Comparison of ENCODE assay signal across 9 mouse cellular contexts in genomic region chr11:100355151-100355951, GRCm38 (mm10). TPM values are rescaled to one million over a fixed set of nuclear protein-coding genes. Genes with fewer than 3 reads are reported as not detected.
DNase-seq lines count a peak whose midpoint lies in the region; ATAC-seq and TF ChIP-seq lines count a peak whose summit lies in the region.
"Had no signal": no experiment of that assay in that cellular context is flagged by ENCODE, and none has a peak within 500 bp of the region (broad histone marks: within the 10 kb centered on the region; RNA-seq: fewer than 3 reads in every experiment).

No protein-coding gene starts in this region.

- peak; percentile 21 for ATAC-seq in embryonic facial prominence, embryonic 15.5 days (ENCODE audit: insufficient number of reproducible peaks, low FRiP score, low TSS enrichment, low read depth)
- peak; percentile 78 for ATAC-seq in inflammation-experienced regulatory T-cells, adult 6 months
- ATAC-seq in limb, embryonic 11.5 days (ENCODE audit: insufficient number of reproducible peaks, low FRiP score, low TSS enrichment, low read depth), result no peak
- peak; percentile 62 for ATAC-seq in midbrain, embryonic 14.5 days (ENCODE audit: low FRiP score, low TSS enrichment)
- peak; percentile 23 for ATAC-seq in stomach, embryonic 16.5 days (ENCODE audit: insufficient read depth, low FRiP score)

- H3K36me3 ChIP-seq in embryonic facial prominence, embryonic 15.5 days, result no peaks in the 10 kb centered on the region
- no peaks in the 10 kb centered on the region for H3K36me3 ChIP-seq in limb, embryonic 11.5 days (ENCODE audit: control insufficient read depth, insufficient read depth, low read length)
- H3K36me3 ChIP-seq in midbrain, embryonic 14.5 days (ENCODE audit: control insufficient read depth, insufficient read depth, low read length), result peaks cover 12% of the 10 kb centered on the region; the same call in 1 of the 2 replicates
- no peaks in the 10 kb centered on the region for H3K36me3 ChIP-seq in stomach, embryonic 16.5 days (ENCODE audit: control insufficient read depth, insufficient read depth, low read length)

- peak overlapping the region; percentile 88 for H3K4me3 ChIP-seq in gastrocnemius, adult 2 months
- peak overlapping the region; percentile 61 for H3K4me3 ChIP-seq in embryonic facial prominence, embryonic 15.5 days (replicated peaks)
- H3K4me3 ChIP-seq in limb, embryonic 11.5 days (ENCODE audit: low read depth, low read length), result peak overlapping the region; percentile 48
- peak overlapping the region; percentile 79 for H3K4me3 ChIP-seq in midbrain, embryonic 14.5 days (replicated peaks; ENCODE audit: low read depth, low read length)
- H3K4me3 ChIP-seq in stomach, embryonic 16.5 days (replicated peaks; ENCODE audit: low read length), result peak overlapping the region; percentile 65

- peak overlapping the region; percentile 35 for H3K9ac ChIP-seq in embryonic facial prominence, embryonic 15.5 days
- no peak overlapping the region for H3K9ac ChIP-seq in limb, embryonic 11.5 days (ENCODE audit: low read length)
- H3K9ac ChIP-seq in midbrain, embryonic 14.5 days (replicated peaks; ENCODE audit: low read length), result peak overlapping the region; percentile 75
- peak overlapping the region; percentile 72 for H3K9ac ChIP-seq in stomach, embryonic 16.5 days (ENCODE audit: low read length)

- peak overlapping the region; percentile 58 for H3K27ac ChIP-seq in gastrocnemius, adult 2 months
- H3K27ac ChIP-seq in embryonic facial prominence, embryonic 15.5 days (replicated peaks), result no peak overlapping the region
- no peak overlapping the region for H3K27ac ChIP-seq in limb, embryonic 11.5 days (replicated peaks; ENCODE audit: low read depth, low read length)
- H3K27ac ChIP-seq in midbrain, embryonic 14.5 days (replicated peaks; ENCODE audit: low read depth, low read length), result peak overlapping the region; percentile 69
- no peak overlapping the region for H3K27ac ChIP-seq in stomach, embryonic 16.5 days (ENCODE audit: low read length)

- no peaks in the 10 kb centered on the region for H3K9me3 ChIP-seq in embryonic facial prominence, embryonic 15.5 days (replicated peaks)
- no peaks in the 10 kb centered on the region for H3K9me3 ChIP-seq in limb, embryonic 11.5 days (ENCODE audit: control insufficient read depth, low read length)
- no peaks in the 10 kb centered on the region for H3K9me3 ChIP-seq in midbrain, embryonic 14.5 days (ENCODE audit: control insufficient read depth, low read length)
- H3K9me3 ChIP-seq in stomach, embryonic 16.5 days (replicated peaks; ENCODE audit: control insufficient read depth, low read length), result no peaks in the 10 kb centered on the region

- DNase-seq in gastrocnemius, adult 2 months, result peak; percentile 41
- DNase-seq in gastrocnemius, postnatal 14 days, result no peak
- DNase-seq in adrenal gland, postnatal 10 days, result peak; percentile 58
- peak; percentile 48 for DNase-seq in limb, embryonic 11.5 days (ENCODE audit: low spot score)
- DNase-seq in midbrain, embryonic 14.5 days, result peak; percentile 77

- intact Hi-C loops in gastrocnemius, adult 2 months (cut with DNase I), result no loop called here
- intact Hi-C loops in gastrocnemius, postnatal 14 days (cut with DNase I; ENCODE audit: low total_unique reads), result no loop called here

- H3K27me3 ChIP-seq in embryonic facial prominence, embryonic 15.5 days, result peaks cover 60% of the 10 kb centered on the region
- peaks cover 58% of the 10 kb centered on the region for H3K27me3 ChIP-seq in limb, embryonic 11.5 days (ENCODE audit: control insufficient read depth, insufficient read depth, low read length)
- H3K27me3 ChIP-seq in midbrain, embryonic 14.5 days (ENCODE audit: control insufficient read depth, insufficient read depth, low read length), result peaks cover 4% of the 10 kb centered on the region; the same call in 1 of the 2 replicates
- H3K27me3 ChIP-seq in stomach, embryonic 16.5 days (ENCODE audit: control insufficient read depth, insufficient read depth, low read length), result peaks cover 32% of the 10 kb centered on the region

- peak; percentile 4; the same call in 1 of the 2 replicates for TF ChIP-seq CTCF in gastrocnemius, adult 2 months (IDR thresholded peaks at IDR 0.05)

- WGBS in embryonic facial prominence, embryonic 15.5 days, result under 1% methylated on average over 54 of the region's 54 CpGs
- WGBS in limb, embryonic 11.5 days, result 2% methylated on average over 53 of the region's 54 CpGs
- under 1% methylated on average over 54 of the region's 54 CpGs for WGBS in midbrain, embryonic 14.5 days
- WGBS in stomach, embryonic 16.5 days, result 1% methylated on average over 53 of the region's 54 CpGs

- peak overlapping the region; percentile 98 for H3K4me2 ChIP-seq in embryonic facial prominence, embryonic 15.5 days (replicated peaks)
- peak overlapping the region; percentile 84 for H3K4me2 ChIP-seq in limb, embryonic 11.5 days (ENCODE audit: low read depth, severe bottlenecking)
- peak overlapping the region; percentile 99 for H3K4me2 ChIP-seq in midbrain, embryonic 14.5 days (ENCODE audit: low read length)
- peak overlapping the region; percentile 93 for H3K4me2 ChIP-seq in stomach, embryonic 16.5 days (ENCODE audit: low read depth, low read length)

- peaks cover 13% of the 10 kb centered on the region for H3K4me1 ChIP-seq in embryonic facial prominence, embryonic 15.5 days
- H3K4me1 ChIP-seq in limb, embryonic 11.5 days (ENCODE audit: control insufficient read depth, insufficient read depth, low read length), result peaks cover 3% of the 10 kb centered on the region
- H3K4me1 ChIP-seq in midbrain, embryonic 14.5 days (ENCODE audit: control insufficient read depth, insufficient read depth, low read length), result peaks cover 20% of the 10 kb centered on the region
- peaks cover 9% of the 10 kb centered on the region for H3K4me1 ChIP-seq in stomach, embryonic 16.5 days (ENCODE audit: control insufficient read depth, insufficient read depth, low read length)

RNA-seq across cellular contexts. Expression of gene Hap1, which starts 0.6 kb away (rescaled TPM):
- total RNA-seq in gastrocnemius, adult 2 months (2021), result under 1 TPM in 1 of 2 experiments, not detected in 1; 0.14 TPM
- under 1 TPM; 0.66 to 0.82 TPM for total RNA-seq in gastrocnemius, postnatal 14 days (2021)
- total RNA-seq in adrenal gland, postnatal 10 days (2021), result 10 to 100 TPM; 42.8 to 54.2 TPM
- 7.0 and 10.6 TPM in 2 replicates for polyA plus RNA-seq in embryonic facial prominence, embryonic 15.5 days (2015; fragmentation: Nextera tagmentation; extraction: Ambion mirVana)
- 1 to 10 TPM in 1 of 3 experiments, under 1 TPM in 2; 0.55 to 1.1 (median 0.70) TPM for polyA plus RNA-seq in inflammation-experienced regulatory T-cells, adult 6 months (2017; shearing (Covaris generic))
- 0.38 and 0.39 TPM in 2 replicates for polyA plus RNA-seq in limb, embryonic 11.5 days (2014; fragmentation: Nextera tagmentation; extraction: Ambion mirVana)
- 108 and 170 TPM in 2 replicates for polyA plus RNA-seq in midbrain, embryonic 14.5 days (2014; fragmentation: Nextera tagmentation; extraction: Ambion mirVana)
- 13.2 and 13.5 TPM in 2 replicates for polyA plus RNA-seq in stomach, embryonic 16.5 days (2015; fragmentation: Nextera tagmentation; extraction: Ambion mirVana)

RNA-seq across cellular contexts. Expression of gene Gast, which starts 21.1 kb away (rescaled TPM):
- not detected for total RNA-seq in gastrocnemius, adult 2 months (2021)
- not detected for total RNA-seq in gastrocnemius, postnatal 14 days (2021)
- total RNA-seq in adrenal gland, postnatal 10 days (2021), result not detected
- polyA plus RNA-seq in embryonic facial prominence, embryonic 15.5 days (2015; fragmentation: Nextera tagmentation; extraction: Ambion mirVana), result 6.0 and 6.7 TPM in 2 replicates
- polyA plus RNA-seq in inflammation-experienced regulatory T-cells, adult 6 months (2017; shearing (Covaris generic)), result not detected
- polyA plus RNA-seq in limb, embryonic 11.5 days (2014; fragmentation: Nextera tagmentation; extraction: Ambion mirVana), result not detected in 2 replicates
- polyA plus RNA-seq in midbrain, embryonic 14.5 days (2014; fragmentation: Nextera tagmentation; extraction: Ambion mirVana), result 0.93 and 1.3 TPM in 2 replicates
- polyA plus RNA-seq in stomach, embryonic 16.5 days (2015; fragmentation: Nextera tagmentation; extraction: Ambion mirVana), result 10.8 and 13.3 TPM in 2 replicates
- total RNA-seq: neutrophil, adult 5-6 weeks had no signal

RNA-seq across cellular contexts. Expression of gene Eif1, which starts 35.7 kb away (rescaled TPM):
- 1,000 to 10,000 TPM; 1,442 to 1,567 TPM for total RNA-seq in gastrocnemius, adult 2 months (2021)
- 100 to 1,000 TPM; 781 to 791 TPM for total RNA-seq in gastrocnemius, postnatal 14 days (2021)
- total RNA-seq in adrenal gland, postnatal 10 days (2021), result 1,000 to 10,000 TPM in 1 of 2 experiments, 100 to 1,000 TPM in 1; 930 to 1,143 TPM
- 1,638 and 1,748 TPM in 2 replicates for polyA plus RNA-seq in embryonic facial prominence, embryonic 15.5 days (2015; fragmentation: Nextera tagmentation; extraction: Ambion mirVana)
- 1,000 to 10,000 TPM; 1,938 to 3,125 (median 2,500) TPM for polyA plus RNA-seq in inflammation-experienced regulatory T-cells, adult 6 months (2017; shearing (Covaris generic))
- 1,608 and 1,642 TPM in 2 replicates for polyA plus RNA-seq in limb, embryonic 11.5 days (2014; fragmentation: Nextera tagmentation; extraction: Ambion mirVana)
- 1,318 and 1,476 TPM in 2 replicates for polyA plus RNA-seq in midbrain, embryonic 14.5 days (2014; fragmentation: Nextera tagmentation; extraction: Ambion mirVana)
- polyA plus RNA-seq in stomach, embryonic 16.5 days (2015; fragmentation: Nextera tagmentation; extraction: Ambion mirVana), result 1,614 and 1,638 TPM in 2 replicates

RNA-seq across cellular contexts. Expression of gene Jup, which starts 42.2 kb away (rescaled TPM):
- 100 to 1,000 TPM in 1 of 2 experiments, 10 to 100 TPM in 1; 68.6 to 104 TPM for total RNA-seq in gastrocnemius, adult 2 months (2021)
- 10 to 100 TPM; 88.5 to 89.4 TPM for total RNA-seq in gastrocnemius, postnatal 14 days (2021)
- total RNA-seq in adrenal gland, postnatal 10 days (2021), result 10 to 100 TPM; 89.6 to 99.0 TPM
- polyA plus RNA-seq in embryonic facial prominence, embryonic 15.5 days (2015; fragmentation: Nextera tagmentation; extraction: Ambion mirVana), result 232 and 256 TPM in 2 replicates
- 1 to 10 TPM in 1 of 3 experiments, under 1 TPM in 1, not detected in 1; 0.36 to 1.4 TPM for polyA plus RNA-seq in inflammation-experienced regulatory T-cells, adult 6 months (2017; shearing (Covaris generic))
- 29.8 and 32.3 TPM in 2 replicates for polyA plus RNA-seq in limb, embryonic 11.5 days (2014; fragmentation: Nextera tagmentation; extraction: Ambion mirVana)
- 70.0 and 75.2 TPM in 2 replicates for polyA plus RNA-seq in midbrain, embryonic 14.5 days (2014; fragmentation: Nextera tagmentation; extraction: Ambion mirVana)
- 247 and 328 TPM in 2 replicates for polyA plus RNA-seq in stomach, embryonic 16.5 days (2015; fragmentation: Nextera tagmentation; extraction: Ambion mirVana)

RNA-seq across cellular contexts. Expression of gene P3h4, which starts 59.3 kb away (rescaled TPM):
- 1 to 10 TPM; 2.0 to 4.6 TPM for total RNA-seq in gastrocnemius, adult 2 months (2021)
- 10 to 100 TPM; 10.9 to 12.0 TPM for total RNA-seq in gastrocnemius, postnatal 14 days (2021)
- total RNA-seq in adrenal gland, postnatal 10 days (2021), result 10 to 100 TPM; 29.4 to 30.1 TPM
- polyA plus RNA-seq in embryonic facial prominence, embryonic 15.5 days (2015; fragmentation: Nextera tagmentation; extraction: Ambion mirVana), result 89.9 and 91.1 TPM in 2 replicates
- polyA plus RNA-seq in inflammation-experienced regulatory T-cells, adult 6 months (2017; shearing (Covaris generic)), result under 1 TPM in 1 of 3 experiments, not detected in 2; 0.92 TPM
- polyA plus RNA-seq in limb, embryonic 11.5 days (2014; fragmentation: Nextera tagmentation; extraction: Ambion mirVana), result 36.7 and 40.2 TPM in 2 replicates
- polyA plus RNA-seq in midbrain, embryonic 14.5 days (2014; fragmentation: Nextera tagmentation; extraction: Ambion mirVana), result 13.9 and 16.4 TPM in 2 replicates
- polyA plus RNA-seq in stomach, embryonic 16.5 days (2015; fragmentation: Nextera tagmentation; extraction: Ambion mirVana), result 56.7 and 62.1 TPM in 2 replicates
- total RNA-seq: neutrophil, adult 5-6 weeks had no signal

Comparison
In these comparisons a context has a peak if more than half of its experiments do, and no peak if none do; other contexts are left out.
1. H3K27ac ChIP-seq: peak in gastrocnemius, adult 2 months (single experiment) and midbrain, embryonic 14.5 days (single experiment); none in embryonic facial prominence, embryonic 15.5 days (single experiment), limb, embryonic 11.5 days (single experiment) and stomach, embryonic 16.5 days (single experiment).
2. Peak in every context shown above with its lines, with median percentiles within 50 percentile points of each other: H3K4me3 ChIP-seq and H3K4me2 ChIP-seq.